Mouse (Mus musculus) E14TG2a.4 (cell line): ENCODE results near the gene Chst14.

Experiments used
- CTCF ChIP-seq: conservative IDR thresholded peaks from 2 replicates; pipeline ENCODE4 v1.5.1; 2014; ENCODE audit warnings: low read length
- NANOG ChIP-seq: IDR thresholded peaks from 2 replicates; pipeline ENCODE4 v1.6.1; 2014; ENCODE audit warnings: borderline replicate concordance, low read length, mixed read lengths

DNA sequence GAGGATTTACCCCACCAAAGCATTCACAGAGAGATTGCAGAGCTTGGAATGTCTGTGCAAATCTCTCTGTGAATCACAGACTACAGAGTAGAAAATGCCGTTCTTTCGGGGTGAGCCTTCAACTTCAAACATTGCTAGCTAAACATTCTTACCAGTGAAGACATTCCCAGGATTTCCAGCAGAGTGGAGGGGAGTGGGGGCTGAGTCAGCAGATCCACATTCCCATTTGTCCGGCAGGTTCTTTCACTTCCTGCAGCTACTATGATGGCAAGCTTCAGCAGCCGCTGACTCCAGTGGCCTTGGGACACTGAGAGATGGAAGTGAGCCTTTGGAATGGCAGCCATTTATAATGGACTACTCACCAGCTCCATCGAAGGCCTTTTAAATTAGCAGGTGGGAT lies 30.2 kb downstream of the Chst14 start:
- no peak for TF ChIP-seq CTCF
- no peak for TF ChIP-seq NANOG
